Mouse (Mus musculus): ENCODE results near the gene Ano6. TPM values are rescaled to one million over a fixed set of nuclear protein-coding genes. Genes with fewer than 3 reads are reported as not detected.
A peak's percentile ranks its signal among the peaks of the same experiment; 100 is the strongest.

Ano6 gene
- total and polyA plus RNA-seq, 3 experiments: 28.6 to 90.3 (median 69.6) TPM

DNA sequence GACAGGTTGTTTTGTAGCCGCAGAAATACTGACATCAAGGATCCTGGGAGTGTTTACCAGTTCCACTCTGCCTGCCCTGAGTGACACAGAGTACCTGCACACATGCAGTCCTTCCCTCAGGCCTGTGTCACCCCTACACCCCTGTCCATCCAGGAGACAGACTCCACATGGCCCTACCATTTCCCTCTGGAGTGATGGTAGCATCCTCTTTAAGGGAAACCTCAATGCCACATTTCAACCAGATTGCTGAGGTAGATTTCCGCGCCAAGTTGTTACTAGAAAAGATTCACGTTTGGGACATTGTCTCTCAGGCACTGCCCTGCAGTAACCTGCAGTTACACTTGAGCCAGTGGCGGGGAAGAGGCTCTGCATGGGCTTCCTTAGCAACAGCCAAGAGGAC, 97.9 kb downstream of the Ano6 start:
- DNase-seq: no peak

DNA sequence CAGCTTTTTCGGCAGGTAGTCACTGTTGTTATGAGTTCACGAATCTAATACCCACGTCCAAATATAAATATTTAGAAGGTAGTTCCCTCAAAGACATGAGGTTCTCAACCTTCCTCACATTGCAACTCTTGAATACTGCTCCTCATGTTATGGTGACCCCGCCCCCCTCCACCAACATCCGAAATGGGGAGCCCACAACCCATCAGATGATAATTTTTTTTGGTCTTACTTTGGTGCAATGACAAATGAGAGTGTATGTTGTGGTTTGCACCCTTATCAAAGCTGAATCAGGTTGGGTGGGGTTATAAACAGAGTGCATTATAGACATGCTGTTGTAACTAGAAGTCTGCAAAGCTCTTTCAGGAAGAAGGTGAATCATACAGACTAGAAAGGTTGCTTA, 99.7 kb downstream of the Ano6 start:
- DNase-seq: no peak

DNA sequence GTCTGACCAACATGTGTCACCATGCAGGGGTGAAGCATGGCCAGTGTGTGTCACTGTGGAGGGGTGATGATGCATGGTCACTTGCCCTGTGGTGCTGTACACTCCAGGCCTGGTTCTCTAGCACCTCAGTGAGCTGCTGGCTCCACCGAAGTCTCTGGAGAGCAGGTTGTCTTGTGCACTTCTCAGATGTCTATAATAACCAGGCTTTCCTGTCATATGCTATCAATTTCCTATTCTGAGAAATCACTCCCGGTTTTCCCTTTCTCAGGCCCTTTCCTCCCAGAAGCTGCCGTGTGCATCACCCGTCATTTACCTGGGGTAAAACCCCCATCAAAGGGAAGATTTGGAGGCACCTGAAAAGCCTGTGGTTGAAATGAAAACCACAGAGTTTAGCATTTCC, 101.5 kb downstream of the Ano6 start:
- DNase-seq: no peak

DNA sequence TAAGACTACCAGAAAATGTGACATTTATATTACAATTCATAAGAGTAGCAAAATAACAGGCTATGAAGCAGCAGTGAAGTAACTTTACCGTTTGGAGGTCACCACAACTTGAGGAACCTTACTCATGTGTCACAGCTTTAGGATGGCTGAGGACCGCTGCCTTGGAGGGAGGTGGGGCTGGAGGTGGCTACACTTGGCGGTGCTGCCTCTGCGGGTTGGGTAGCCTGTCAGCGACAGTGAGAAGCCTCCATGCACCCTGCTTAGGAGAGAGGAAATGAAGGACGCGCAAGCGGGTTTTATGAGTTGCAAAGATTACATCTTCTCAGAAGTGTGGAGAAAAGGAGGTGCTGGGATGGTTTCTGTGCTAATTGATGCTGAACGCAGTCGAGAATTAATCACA, 102.3 kb downstream of the Ano6 start:
- no peak for DNase-seq

DNA sequence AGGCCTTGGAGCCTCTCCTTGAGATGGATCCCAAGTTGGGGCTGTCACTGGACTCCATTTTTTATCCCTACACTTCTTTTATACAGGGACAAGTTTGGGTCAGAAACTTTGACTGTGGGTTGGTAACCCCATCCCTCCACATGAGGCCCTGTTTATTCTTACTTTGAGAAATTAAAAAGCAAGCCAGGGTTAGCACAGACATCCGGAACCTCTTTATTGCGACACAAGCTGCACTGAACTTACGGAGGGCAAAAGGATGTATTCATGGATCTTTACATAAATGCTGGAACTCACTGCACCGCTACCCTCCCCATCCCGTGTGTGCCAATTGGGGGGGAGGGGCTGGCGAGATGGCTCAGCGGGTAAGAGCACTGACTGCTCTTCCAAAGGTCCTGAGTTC, 105.1 kb downstream of the Ano6 start:
- no peak for DNase-seq

DNA sequence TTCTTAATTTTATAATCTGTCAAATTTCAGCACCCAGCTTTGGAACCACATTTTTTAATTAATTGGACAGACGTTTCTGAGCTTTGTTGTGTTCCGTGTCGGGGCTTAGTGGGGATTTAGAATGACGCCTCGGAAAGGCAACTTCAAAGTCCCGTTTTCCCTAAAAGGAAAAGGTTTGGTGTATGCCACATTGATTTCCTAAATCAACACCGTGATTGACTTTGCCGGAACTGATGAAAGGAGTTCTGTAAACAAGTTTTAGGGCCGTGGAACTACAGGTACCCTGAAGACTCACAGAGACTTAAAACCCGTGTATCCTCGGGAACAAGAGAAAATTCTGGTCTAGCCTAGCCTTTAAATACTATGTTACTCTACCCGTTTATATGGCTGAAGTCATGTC, 107.0 kb downstream of the Ano6 start:
- DNase-seq: no peak

DNA sequence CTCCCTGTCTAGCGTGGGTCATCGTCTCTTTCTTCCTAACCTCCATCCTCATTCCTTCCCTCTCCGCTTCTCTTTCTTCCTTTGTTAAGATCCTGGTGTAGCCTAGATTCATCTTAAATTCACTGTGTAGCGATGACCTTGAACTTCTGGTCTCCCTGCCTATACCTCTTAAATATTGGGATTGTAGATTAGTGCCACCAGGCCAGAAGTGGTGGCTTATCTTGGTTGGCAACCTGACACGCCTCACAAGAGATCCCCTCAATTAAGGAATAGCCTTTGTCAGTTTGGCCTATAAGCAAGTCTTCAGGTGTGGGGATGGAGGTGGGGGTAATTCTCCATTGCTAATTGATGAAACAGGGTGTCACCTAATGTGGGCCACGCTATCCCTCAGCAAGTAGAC, 107.8 kb downstream of the Ano6 start:
- DNase-seq: no peak

DNA sequence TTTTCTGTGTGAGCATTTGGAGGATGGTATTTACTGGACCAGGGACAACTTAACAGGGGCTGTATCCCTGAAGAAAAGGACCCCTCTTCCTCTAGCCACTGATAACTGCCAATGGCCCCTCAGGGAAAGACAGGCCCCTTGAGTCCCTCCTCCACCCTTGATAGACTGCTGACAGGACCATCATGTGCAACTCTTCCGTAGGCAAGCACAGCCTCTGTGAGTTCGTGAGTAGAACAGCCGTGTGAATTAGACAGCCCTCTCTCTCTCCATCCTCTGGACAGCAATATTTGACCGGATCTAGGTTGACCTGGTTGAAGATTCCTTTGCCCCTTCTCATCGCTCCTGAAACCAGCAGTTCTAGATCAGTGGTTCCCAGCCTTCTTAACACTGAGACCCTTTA, 111.8 kb downstream of the Ano6 start:
- DNase-seq: no peak

DNA sequence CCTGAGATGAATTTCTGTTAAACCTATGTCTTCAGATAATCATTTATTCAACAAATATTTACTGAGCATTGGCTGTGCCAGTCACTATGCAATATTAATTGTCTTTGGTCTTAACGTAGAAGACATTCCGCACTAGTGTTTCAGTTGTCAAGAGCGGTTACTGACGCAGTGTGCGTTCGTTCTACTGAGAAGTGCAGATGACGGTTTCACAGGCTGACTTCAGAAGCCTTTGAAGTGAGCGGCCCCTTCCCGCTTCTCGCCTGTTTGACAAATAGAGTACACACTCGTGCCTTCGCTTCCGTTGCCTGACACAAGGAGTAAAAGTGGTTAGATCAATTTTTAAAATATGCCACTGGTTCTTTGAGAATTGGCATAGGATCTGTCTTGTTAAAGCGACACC, 113.6 kb downstream of the Ano6 start:
- no peak for DNase-seq

DNA sequence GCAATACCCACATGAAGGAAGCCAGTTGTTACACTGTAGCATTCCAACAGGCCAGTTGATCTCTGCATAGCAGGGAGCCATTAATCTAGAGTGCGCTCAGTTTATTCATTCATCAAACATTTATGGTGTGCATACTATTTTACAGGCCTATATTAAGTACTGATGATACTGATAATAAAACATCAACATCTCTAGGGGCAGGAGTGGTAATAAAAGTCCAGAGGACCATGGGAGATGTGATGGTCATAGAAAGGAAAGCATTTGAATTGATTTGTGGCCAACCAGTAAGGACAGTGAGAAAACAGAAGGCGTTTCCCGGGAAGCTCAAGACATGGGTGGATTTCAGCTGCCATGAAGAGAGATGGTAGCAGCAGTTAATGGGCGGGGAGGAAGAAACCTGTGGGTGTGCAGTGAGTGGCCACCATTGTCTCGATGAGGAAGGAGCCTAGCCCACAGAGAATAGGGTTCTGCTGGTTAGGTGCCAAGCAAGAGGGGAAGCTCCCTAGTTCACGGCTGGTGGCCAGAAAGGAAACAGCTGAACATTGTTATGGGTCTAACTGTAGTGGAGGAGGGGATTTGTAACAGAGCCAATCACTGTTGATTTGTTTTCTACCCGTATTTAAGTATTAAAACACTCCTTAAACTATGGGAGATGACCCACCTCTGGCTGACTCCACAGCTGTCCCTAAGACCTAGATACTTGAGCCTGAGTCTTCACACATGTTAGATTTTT, 115.5 kb downstream of the Ano6 start:
- peak; percentile 50 for DNase-seq

DNA sequence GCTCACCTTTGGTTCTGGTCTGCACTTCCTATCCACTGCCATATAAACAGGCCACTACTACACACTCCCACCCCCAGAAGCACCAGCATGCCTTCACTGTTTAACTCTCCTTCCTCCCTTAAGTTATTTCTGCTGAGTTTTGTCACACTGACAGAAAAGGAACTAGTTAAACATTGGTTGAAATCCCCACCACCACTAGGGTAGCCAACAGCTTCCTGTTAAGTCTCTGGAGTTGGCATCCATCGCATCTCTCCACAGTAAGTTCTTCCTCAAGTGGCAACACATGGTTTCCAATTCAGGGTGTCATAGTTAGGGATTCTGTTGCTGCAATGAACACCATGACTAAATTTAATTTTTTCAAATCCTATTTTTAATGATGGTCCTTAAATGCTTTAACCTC, 116.2 kb downstream of the Ano6 start:
- no peak for DNase-seq

DNA sequence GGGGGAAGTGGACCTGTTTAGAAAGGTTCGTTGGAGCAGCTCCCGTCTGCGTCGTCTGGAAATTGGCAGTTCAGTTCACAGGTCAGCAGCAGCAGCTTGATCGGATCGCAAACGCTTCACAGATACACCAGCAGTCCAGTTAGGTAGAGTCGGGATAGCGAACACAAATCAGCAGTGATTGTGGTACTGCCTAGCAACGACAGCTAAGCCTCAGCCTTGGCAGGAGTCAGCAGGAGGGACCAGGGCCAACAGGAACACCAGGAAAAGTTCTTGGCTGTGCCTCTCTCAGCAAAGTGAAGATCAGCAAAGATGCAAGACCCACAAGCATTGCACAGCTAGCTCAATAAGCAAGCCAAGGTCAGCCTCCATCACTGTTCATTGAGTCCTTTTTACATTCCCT, 116.7 kb downstream of the Ano6 start:
- DNase-seq: peak; percentile 49

DNA sequence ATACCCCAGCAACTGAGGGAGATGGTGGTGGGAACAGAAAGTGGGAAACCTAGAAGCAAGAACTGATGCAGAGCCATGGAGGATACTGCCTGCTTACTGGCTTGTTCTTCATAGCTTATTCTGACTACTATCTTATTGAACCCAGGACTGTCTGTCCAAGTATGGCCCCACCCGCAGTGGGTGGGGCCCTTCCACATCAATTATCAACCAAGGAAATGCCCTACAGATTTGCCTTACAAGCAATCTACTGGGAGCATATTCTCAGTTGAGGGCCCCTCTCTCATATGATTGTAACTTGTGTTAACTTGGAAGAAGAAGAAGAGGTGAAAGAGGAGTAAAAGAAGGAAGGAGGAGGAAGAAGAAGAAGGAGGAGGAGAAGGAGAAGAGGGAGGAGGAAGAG, 117.3 kb downstream of the Ano6 start:
- DNase-seq: no peak

DNA sequence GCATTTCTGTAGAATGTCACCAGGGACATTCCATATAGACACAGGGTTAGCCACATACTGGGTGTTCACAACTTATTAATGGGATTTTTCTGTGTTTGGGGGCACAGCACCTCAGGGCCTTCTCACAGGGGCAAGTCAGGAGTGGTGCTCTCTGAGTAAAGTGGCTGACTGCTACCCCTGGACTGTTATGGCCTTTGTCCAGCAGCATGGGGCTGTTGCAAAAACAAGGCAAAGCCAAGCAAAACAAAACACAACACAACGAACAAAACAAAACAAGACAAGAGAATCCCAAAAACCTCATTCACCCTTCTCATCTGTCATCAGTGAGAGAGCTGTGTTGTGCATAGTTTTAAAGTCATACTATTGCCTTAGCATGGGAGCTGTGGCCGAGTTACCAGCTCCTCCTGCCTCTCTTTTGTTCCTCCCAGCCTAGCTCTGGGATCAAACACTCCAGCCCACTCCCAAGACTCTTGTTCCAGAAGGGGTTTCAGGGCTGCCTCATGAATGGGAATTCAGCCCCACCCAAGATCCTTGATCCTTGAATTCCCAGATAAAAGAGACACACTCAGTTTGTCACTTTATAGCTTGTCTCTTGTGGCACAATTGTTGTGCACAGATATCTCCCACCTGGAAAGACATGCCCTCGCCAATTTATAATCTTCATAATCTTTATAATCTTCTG, 119.6 kb downstream of the Ano6 start:
- no peak for DNase-seq

DNA sequence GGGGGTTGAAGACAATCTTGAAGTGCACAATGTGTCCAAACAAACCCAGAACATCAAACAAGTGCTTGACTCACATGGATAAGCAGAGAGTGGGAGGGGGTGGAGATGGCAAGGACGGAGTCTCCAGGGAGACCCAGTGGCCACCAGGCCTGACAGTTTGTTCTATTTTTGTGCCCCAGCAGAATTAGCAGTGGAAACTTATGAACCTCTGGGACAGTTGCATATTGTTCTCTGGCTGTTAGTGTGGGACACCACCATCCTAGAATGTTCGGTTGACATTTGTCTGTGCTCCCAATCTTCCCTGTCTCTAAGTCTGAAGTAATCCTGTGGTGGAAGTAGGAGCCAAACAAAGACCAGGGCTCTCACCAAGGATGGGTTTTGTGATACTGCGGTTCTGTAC, 124.3 kb downstream of the Ano6 start:
- DNase-seq: no peak

DNA sequence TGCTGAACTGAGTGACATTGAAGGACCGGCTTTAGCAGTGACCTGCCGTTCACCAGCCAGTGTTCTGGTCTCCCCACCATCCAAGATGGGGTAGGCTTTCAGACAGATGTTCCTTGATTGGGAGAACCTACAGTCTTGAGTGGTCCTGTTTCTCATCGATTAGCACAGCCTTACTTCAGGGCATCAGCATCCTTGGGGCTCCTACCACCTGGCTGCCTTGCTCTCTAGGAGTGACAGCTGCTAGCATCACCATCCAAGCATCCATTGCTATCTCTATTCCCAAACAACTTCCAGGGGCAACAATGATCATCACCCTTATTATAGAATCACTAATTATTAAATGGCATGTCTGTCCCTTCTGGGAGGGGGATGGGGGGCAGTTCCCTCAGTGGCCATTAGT, 124.8 kb downstream of the Ano6 start:
- no peak for DNase-seq

DNA sequence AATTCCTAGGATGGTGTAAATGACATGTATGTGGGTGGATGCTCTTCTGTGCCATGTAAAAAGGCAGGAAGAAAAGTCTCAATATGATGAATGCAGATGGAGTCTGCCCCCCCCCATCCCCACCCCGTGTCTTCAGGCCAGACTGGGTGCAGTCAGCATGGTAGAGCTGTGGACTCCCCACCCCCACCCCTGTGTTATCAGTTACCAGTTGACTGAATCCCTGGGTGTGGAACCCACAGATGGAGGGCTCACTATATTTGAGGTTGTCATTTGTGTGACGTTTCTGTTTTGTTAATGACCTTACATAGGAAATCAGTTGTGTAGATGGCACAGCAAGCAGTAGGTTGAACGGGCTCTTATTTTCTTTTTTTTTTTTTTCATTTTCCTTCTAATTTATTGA, 126.7 kb downstream of the Ano6 start:
- DNase-seq: no peak

DNA sequence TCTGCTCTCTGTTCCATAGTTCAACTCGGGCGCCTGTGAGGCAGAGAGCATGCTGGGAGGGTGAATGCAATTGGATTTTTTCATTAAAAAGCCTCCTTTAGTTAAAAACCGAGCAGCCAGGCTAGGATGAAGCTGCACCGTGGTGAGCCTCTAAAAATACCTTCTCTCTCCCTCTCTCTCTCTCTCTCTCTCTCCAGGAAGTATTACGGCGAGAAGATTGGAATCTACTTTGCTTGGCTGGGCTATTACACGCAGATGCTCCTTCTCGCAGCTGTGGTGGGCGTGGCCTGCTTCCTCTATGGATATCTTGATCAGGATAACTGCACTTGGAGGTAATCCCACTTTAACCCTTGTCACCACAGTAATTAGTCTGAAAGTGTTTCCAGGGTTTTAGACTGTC, 129.4 kb downstream of the Ano6 start:
- no peak for DNase-seq

DNA sequence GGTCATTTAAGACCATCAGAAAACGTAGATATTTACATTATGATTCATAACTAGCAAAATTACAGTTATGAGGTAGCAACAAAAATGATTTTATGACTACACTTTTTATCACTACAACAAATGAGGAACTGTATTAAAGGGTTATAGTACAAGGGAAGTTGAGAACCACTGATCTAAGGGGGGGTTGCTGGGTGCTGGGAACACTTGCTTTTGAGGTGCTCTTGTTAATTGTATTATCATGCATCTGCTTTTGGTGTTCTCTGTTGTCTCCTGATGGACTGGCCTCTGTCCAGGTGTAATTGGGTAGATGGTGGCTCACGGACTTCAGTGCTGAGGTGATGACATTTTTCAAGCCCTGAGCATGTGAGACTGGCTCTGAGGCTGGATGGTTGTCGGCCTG, 130.4 kb downstream of the Ano6 start:
- no peak for DNase-seq

DNA sequence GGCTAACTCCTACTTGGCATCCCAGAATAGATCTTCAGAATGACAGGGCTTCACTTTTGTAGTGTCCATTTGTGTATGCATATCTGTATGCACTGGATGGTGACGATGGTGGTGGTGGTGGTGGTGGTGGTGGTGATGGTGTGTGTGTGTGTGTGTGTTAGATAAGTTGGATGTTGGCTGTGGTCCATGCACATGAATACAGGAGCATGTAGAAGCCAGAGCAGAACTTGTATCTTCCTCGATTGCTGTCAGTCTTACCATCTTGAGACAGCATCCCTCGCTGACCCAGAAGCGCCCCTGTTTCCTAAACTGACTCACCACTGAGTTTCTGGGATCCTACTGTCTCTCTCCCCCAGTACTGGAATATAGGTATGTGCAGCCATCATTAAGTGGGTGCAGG, 131.0 kb downstream of the Ano6 start:
- no peak for DNase-seq

DNA sequence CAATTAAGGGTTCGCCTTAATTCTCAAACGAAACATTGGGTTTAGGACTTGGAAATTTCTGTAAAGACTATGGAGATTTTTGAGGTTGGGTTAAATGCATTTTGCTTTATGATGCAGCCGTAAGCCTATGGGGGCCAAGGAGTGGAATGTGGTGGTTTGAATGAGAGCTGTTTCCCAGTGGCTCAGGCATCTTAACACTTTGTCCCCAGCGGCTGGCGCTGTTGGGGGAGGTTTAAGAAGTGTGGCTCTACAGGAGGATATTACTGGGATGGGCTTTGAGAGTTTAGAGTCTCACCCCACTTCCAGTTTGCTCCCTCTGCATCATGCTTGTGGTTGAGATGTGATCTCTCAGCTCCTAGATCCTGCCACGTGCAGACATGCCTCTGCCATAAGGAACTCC, 131.9 kb downstream of the Ano6 start:
- no peak for DNase-seq

DNA sequence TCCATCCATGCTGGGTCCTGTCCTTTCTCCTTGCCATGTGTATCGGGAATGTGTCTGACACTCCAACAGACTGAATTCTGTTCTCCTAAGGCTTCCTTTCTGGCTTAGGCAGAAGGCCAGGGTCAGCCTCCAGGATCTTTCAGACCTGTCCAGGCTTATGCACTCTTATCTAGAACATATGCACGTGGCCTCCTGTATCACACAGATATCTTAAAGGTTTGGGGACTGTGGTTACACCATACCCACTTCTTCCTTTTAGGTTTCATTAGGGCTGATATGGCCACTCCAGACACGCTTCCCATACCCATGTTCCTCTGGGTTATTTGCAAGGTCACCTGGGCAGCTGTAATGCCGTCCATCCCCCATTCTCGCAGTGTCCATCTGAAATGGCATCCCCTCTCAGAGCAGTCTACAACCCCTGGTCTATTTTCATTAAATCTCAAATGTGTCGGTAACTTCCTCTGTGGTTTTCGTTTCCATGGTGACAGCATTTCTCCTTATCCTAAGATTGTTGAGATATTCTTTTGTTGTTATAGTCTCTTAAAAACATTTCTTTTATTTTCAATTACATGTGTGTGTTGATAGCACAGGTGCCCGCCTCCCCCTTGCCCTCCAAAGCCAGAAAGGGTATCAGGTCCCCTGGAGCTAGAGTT, 134.8 kb downstream of the Ano6 start:
- no peak for DNase-seq

DNA sequence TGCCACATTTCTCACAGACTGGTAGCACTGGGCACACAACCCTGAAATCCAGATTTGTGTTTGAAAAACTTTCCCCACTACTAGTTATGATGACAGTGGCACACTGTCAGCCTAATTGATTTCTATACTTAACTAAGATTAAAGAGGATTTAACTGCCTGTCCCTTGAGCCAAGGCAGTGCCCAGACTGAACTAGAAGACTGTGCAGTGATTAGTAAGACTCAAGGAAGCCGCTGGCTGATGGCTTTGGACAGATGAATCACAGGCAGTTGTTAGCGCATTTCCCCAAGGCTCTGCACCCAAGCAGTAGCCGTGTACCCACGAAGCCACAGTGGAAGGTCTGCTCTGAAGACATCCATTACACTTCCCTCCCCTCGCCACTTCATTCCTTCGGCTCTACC, 138.4 kb downstream of the Ano6 start:
- DNase-seq: no peak

Measured in adrenal gland, adult 2 months (tissue).